Mouse (Mus musculus) left cerebral cortex, postnatal 4 days (tissue): ENCODE measurements around the gene Olfr1082. TPM values are rescaled to one million over a fixed set of nuclear protein-coding genes. Genes with fewer than 3 reads are reported as not detected.
"Not testable (repeated sequence)": the region's sequence is repeated elsewhere in the genome, so short reads cannot be mapped to it uniquely, and the experiment has no call there.

ENCODE experiments used
- DNase-seq: peaks from one replicate; pipeline ENCODE4 v3.0.0-alpha.2; 2022
- intact Hi-C: fragments of 180-260 bp; cut with DNase I; formaldehyde crosslinking; loops from one replicate; pipeline ENCODE4 v1.15.1; 2025
- total RNA-seq, 2 experiments: library from RNA; stranded (reverse); gene quantifications; 2 replicates each; pipeline ENCODE4 v1.2.3; 2021

The Olfr1082 gene
- total RNA-seq, result not detected

GRCm38 (mm10) chr2:86598866-86599265 lies at the start of gene Olfr1082:
TSS of gene Olfr1082 (minus strand) at chr2:86598966.
- intact Hi-C loops, DNase-seq: not testable (repeated sequence)

- DNase-seq, intact Hi-C loops: not testable (repeated sequence)
Observed at GRCm38 (mm10) chr2:86639625-86640024, 40.9 kb upstream of the Olfr1082 start, which contains the start of gene Olfr1084. TSS of gene Olfr1084 (minus strand) at chr2:86639725.

GRCm38 (mm10) chr2:86558135-86558534 lies 40.6 kb downstream of the Olfr1082 start, which contains the start of gene Olfr1080:
TSS of gene Olfr1080 (minus strand) at chr2:86558235.
- intact Hi-C loops, DNase-seq: not testable (repeated sequence)

Other genes starting within 250 kb of the Olfr1082 start
- gene Olfr1055, start 248.7 kb downstream of the Olfr1082 start, total RNA-seq, result not detected
- not detected for gene Olfr1056, start 236.5 kb downstream of the Olfr1082 start, total RNA-seq
- gene Olfr1057, start 220.6 kb downstream of the Olfr1082 start, total RNA-seq, result not detected
- gene Olfr1058, start 210.4 kb downstream of the Olfr1082 start, total RNA-seq, result not detected
- not detected for gene Olfr1061, start 184.9 kb downstream of the Olfr1082 start, total RNA-seq
- gene Olfr1062, start 172.2 kb downstream of the Olfr1082 start, total RNA-seq, result not detected
- not detected for gene Olfr1065, start 148.4 kb downstream of the Olfr1082 start, total RNA-seq
- gene Olfr1066, start 142.7 kb downstream of the Olfr1082 start, total RNA-seq, result not detected
- gene Olfr228, start 111.6 kb downstream of the Olfr1082 start, total RNA-seq, result not detected
- gene Olfr1076, start 90.5 kb downstream of the Olfr1082 start, total RNA-seq, result not detected
- not detected for gene Olfr1079, start 56.5 kb downstream of the Olfr1082 start, total RNA-seq
- not detected for gene Olfr1080, start 40.7 kb downstream of the Olfr1082 start, total RNA-seq
- not detected for gene Olfr1084, start 40.8 kb upstream of the Olfr1082 start, total RNA-seq
- gene Olfr1085, start 63.1 kb upstream of the Olfr1082 start, total RNA-seq, result not detected
- not detected for gene Olfr1086, start 81.1 kb upstream of the Olfr1082 start, total RNA-seq
- not detected for gene Olfr1087, start 99.4 kb upstream of the Olfr1082 start, total RNA-seq
- not detected for gene Olfr1089, start 134.7 kb upstream of the Olfr1082 start, total RNA-seq
- not detected for gene Olfr1090, start 160.0 kb upstream of the Olfr1082 start, total RNA-seq
- not detected for gene Olfr1093, start 183.5 kb upstream of the Olfr1082 start, total RNA-seq
- not detected for gene Olfr141, start 211.1 kb upstream of the Olfr1082 start, total RNA-seq
- not detected for gene Olfr1094, start 225.7 kb upstream of the Olfr1082 start, total RNA-seq